Mouse (Mus musculus) C2C12 (cell line): ENCODE results near the gene Etnk1. TPM values are rescaled to one million over a fixed set of nuclear protein-coding genes. Genes with fewer than 3 reads are reported as not detected.
"Not testable (repeated sequence)": the region's sequence is repeated elsewhere in the genome, so short reads cannot be mapped to it uniquely, and the experiment has no call there.

Source experiments
- H3K27me3 ChIP-seq: one replicate; pipeline ENCODE4 v1.6.1; 2011; ENCODE audit not compliant: control insufficient read depth, insufficient read depth, insufficient read length
- H3K36me3 ChIP-seq: one replicate; pipeline ENCODE4 v1.6.1; 2011; ENCODE audit not compliant: control insufficient read depth, insufficient read depth
- H3K4me3 ChIP-seq: one replicate; pipeline ENCODE4 v1.5.1; 2011; ENCODE audit warnings: mild to moderate bottlenecking, control low read depth; ENCODE audit not compliant: poor library complexity, insufficient read depth, severe bottlenecking
- H3K79me2 ChIP-seq: one replicate; pipeline ENCODE4 v1.6.1; 2011; ENCODE audit not compliant: control insufficient read depth, insufficient read depth
- H3K79me3 ChIP-seq: one replicate; pipeline ENCODE4 v1.6.1; 2011; ENCODE audit warnings: low read depth, control low read depth
- H3ac ChIP-seq: one replicate; pipeline ENCODE3; 2011; ENCODE audit warnings: low read depth; ENCODE audit not compliant: control insufficient read depth, insufficient read length
- CEBPB ChIP-seq: IDR thresholded peaks from one replicate; pipeline ENCODE4 v1.6.1; 2011; ENCODE audit warnings: low read depth, mild to moderate bottlenecking, control low read depth, moderate library complexity
- CTCF ChIP-seq: IDR thresholded peaks from one replicate; pipeline ENCODE4 v1.5.1; 2011; ENCODE audit not compliant: control insufficient read depth, insufficient read depth, insufficient read length
- FOSL1 ChIP-seq: IDR thresholded peaks from one replicate; pipeline ENCODE4 v1.8.0; 2011; ENCODE audit warnings: mild to moderate bottlenecking, low read length; ENCODE audit not compliant: poor library complexity, insufficient read depth, severe bottlenecking
- MAX ChIP-seq: IDR thresholded peaks from one replicate; pipeline ENCODE4 v1.6.1; 2011; ENCODE audit warnings: mild to moderate bottlenecking, control low read depth
- MYOD1 ChIP-seq: IDR thresholded peaks from one replicate; pipeline ENCODE4 v1.6.1; 2011; ENCODE audit warnings: low read depth; ENCODE audit not compliant: control insufficient read depth, insufficient read length
- MYOG ChIP-seq: IDR thresholded peaks from one replicate; pipeline ENCODE4 v1.6.1; 2011; ENCODE audit not compliant: control insufficient read depth, insufficient read length; ENCODE audit errors: extremely low read depth
- USF1 ChIP-seq: IDR thresholded peaks from one replicate; pipeline ENCODE4 v1.6.1; 2011; ENCODE audit warnings: low read depth, mild to moderate bottlenecking, control low read depth, moderate library complexity
- polyA plus RNA-seq: library from polyadenylated mRNA; unstranded; fragments of >200 nt; fragmentation: generic; extraction: Trizol; gene quantifications from one replicate; pipeline ENCODE4 v1.2.1, GENCODE M21; 2012; ENCODE audit warnings: missing spikeins

Etnk1 gene
- polyA plus RNA-seq, 1 experiment, result 9.3 TPM

- no peaks in the 10 kb centered on the region for H3K79me2 ChIP-seq
- H3ac ChIP-seq, result no peak overlapping the region
- TF ChIP-seq CTCF (no peak), CEBPB (no peak), MYOG (no peak), MYOD1 (no peak), FOSL1 (no peak), MAX (no peak), USF1 (no peak)
- H3K27me3 ChIP-seq, result no peaks in the 10 kb centered on the region
- no peak overlapping the region for H3K4me3 ChIP-seq
- H3K79me3 ChIP-seq, result no peaks in the 10 kb centered on the region
- H3K36me3 ChIP-seq, result no peaks in the 10 kb centered on the region
Measured at GRCm38 (mm10) chr6:143139417-143139816, 27.6 kb upstream of the Etnk1 start.

GRCm38 (mm10) chr6:143140884-143141283 lies 26.1 kb upstream of the Etnk1 start:
- Histone ChIP-seq H3K79me2 (no peaks in the 10 kb centered on the region), H3ac (no peak overlapping the region), H3K36me3 (no peaks in the 10 kb centered on the region), H3K27me3 (no peaks in the 10 kb centered on the region), H3K79me3 (no peaks in the 10 kb centered on the region), H3K4me3 (no peak overlapping the region)
- TF ChIP-seq USF1, result no peak
- no peak for TF ChIP-seq CTCF
- TF ChIP-seq MAX, result no peak

GRCm38 (mm10) chr6:143141624-143142592 lies 25.1 kb upstream of the Etnk1 start:
- not testable (repeated sequence) for H3K79me2 ChIP-seq, H3K4me3 ChIP-seq, H3K27me3 ChIP-seq, H3K79me3 ChIP-seq, H3ac ChIP-seq, H3K36me3 ChIP-seq

- H3K4me3 ChIP-seq, result no peak overlapping the region
- H3K79me3 ChIP-seq, result no peaks in the 10 kb centered on the region
- H3ac ChIP-seq, result no peak overlapping the region
- H3K27me3 ChIP-seq, result no peaks in the 10 kb centered on the region
- no peaks in the 10 kb centered on the region for H3K79me2 ChIP-seq
- H3K36me3 ChIP-seq, result no peaks in the 10 kb centered on the region
- no peak for TF ChIP-seq CTCF
- TF ChIP-seq MYOD1, result no peak
- TF ChIP-seq MAX, result no peak
- TF ChIP-seq FOSL1, result no peak
- no peak for TF ChIP-seq CEBPB
- TF ChIP-seq USF1, result no peak
- no peak for TF ChIP-seq MYOG
Measured at GRCm38 (mm10) chr6:143142861-143143260, 24.2 kb upstream of the Etnk1 start.

DNA sequence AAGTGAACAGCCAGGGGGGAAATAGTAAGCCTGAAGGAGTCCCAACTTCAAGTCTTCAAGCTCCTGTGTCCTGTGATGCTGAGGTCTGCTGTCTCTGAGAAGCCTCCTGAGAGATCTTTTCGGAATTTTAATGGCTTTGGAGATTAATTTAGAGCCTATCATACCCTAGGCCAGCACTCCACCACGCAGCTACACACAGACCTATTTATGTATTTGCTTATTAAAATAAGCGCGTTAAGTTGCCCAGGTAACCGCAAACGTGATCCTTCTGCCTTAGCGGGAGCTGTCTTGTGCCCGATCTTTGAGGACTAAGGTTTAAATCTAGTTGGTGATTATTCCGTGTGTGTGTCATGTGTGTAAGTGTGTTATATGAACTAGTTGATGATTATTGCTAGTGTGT lies 23.7 kb upstream of the Etnk1 start:
- H3K4me3 ChIP-seq, result no peak overlapping the region
- TF ChIP-seq MYOG (no peak), CTCF (no peak), USF1 (no peak), MAX (no peak), FOSL1 (no peak), MYOD1 (no peak), CEBPB (no peak)
- H3K27me3 ChIP-seq, result no peaks in the 10 kb centered on the region
- H3K79me3 ChIP-seq, result no peaks in the 10 kb centered on the region
- no peak overlapping the region for H3ac ChIP-seq
- H3K36me3 ChIP-seq, result no peaks in the 10 kb centered on the region
- H3K79me2 ChIP-seq, result no peaks in the 10 kb centered on the region

- no peak for TF ChIP-seq USF1
- no peak for TF ChIP-seq MYOG
- TF ChIP-seq MYOD1, result no peak
- TF ChIP-seq CTCF, result no peak
- H3ac ChIP-seq, result no peak overlapping the region
- H3K79me3 ChIP-seq, result no peaks in the 10 kb centered on the region
- no peaks in the 10 kb centered on the region for H3K27me3 ChIP-seq
- H3K36me3 ChIP-seq, result no peaks in the 10 kb centered on the region
- H3K4me3 ChIP-seq, result no peak overlapping the region
- H3K79me2 ChIP-seq, result no peaks in the 10 kb centered on the region
Measured at GRCm38 (mm10) chr6:143143775-143144273, 23.2 kb upstream of the Etnk1 start.
